Mouse (Mus musculus) hindbrain, embryonic 12.5 days (tissue): Measurements from ENCODE around the gene Ebf3. TPM values are rescaled to one million over a fixed set of nuclear protein-coding genes. Genes with fewer than 3 reads are reported as not detected.

ENCODE experiments used
- ATAC-seq: fragments of 200-750 bp; cut with Nextera tagmentation; 2 replicates; pipeline ENCODE4 v1.8.0; 2017; ENCODE audit warnings: moderate TSS enrichment; ENCODE audit not compliant: low FRiP score
- H3K27ac ChIP-seq: fragments of 300-500 bp; sonication (generic); 2 replicates; pipeline ENCODE4 v1.5.1; 2016; ENCODE audit warnings: mild to moderate bottlenecking
- H3K27me3 ChIP-seq: fragments of 300-500 bp; sonication (generic); 2 replicates; pipeline ENCODE4 v1.6.1; 2016; ENCODE audit warnings: mild to moderate bottlenecking
- H3K36me3 ChIP-seq: fragments of 300-500 bp; sonication (generic); 2 replicates; pipeline ENCODE4 v1.6.1; 2016; ENCODE audit warnings: mild to moderate bottlenecking
- H3K4me1 ChIP-seq: fragments of 300-500 bp; sonication (generic); 2 replicates; pipeline ENCODE4 v1.6.1; 2016
- H3K4me2 ChIP-seq: fragments of 300-500 bp; sonication (generic); replicated peaks from 2 replicates; pipeline ENCODE4 v1.6.1; 2016; ENCODE audit warnings: mild to moderate bottlenecking
- H3K4me3 ChIP-seq: fragments of 300-500 bp; sonication (generic); 2 replicates; pipeline ENCODE4 v1.5.1; 2016; ENCODE audit warnings: mild to moderate bottlenecking
- H3K9ac ChIP-seq: fragments of 300-500 bp; sonication (generic); 2 replicates; pipeline ENCODE4 v1.6.1; 2016; ENCODE audit warnings: mild to moderate bottlenecking, moderate library complexity
- H3K9me3 ChIP-seq: fragments of 300-500 bp; sonication (generic); replicated peaks from 2 replicates; pipeline ENCODE4 v1.6.1; 2016; ENCODE audit warnings: mild to moderate bottlenecking
- WGBS: fragments of 180-500 bp; shearing (Covaris S2); methylation state at CpG from one replicate; pipeline ENCODE4 v1.1.7; 2016; 5-methylcytosine and 5-hydroxymethylcytosine counted together
- polyA plus RNA-seq: library from polyadenylated mRNA; unstranded; fragments of >200 nt; fragmentation: Nextera tagmentation; extraction: Ambion mirVana; gene quantifications from 2 replicates; pipeline ENCODE4 v1.2.1, GENCODE M21; 2016

The Ebf3 gene
- polyA plus RNA-seq, 1 experiment from 2014 or later = 23.0 TPM

GRCm38 (mm10) chr7:137266575-137266974 is 47.7 kb downstream of the Ebf3 start:
- 8% methylated on average over 17 of the region's 17 CpGs for WGBS
- Histone ChIP-seq H3K27ac (peak overlapping the region; percentile 24; the same call in 1 of the 2 replicates), H3K4me1 (peaks cover 80% of the 10 kb centered on the region), H3K4me2 (peak overlapping the region; percentile 33; the same call in 1 of the 2 replicates), H3K36me3 (no peaks in the 10 kb centered on the region), H3K4me3 (no peak overlapping the region), H3K9me3 (no peaks in the 10 kb centered on the region), H3K9ac (peak overlapping the region; percentile 41; the same call in 1 of the 2 replicates), H3K27me3 (no peaks in the 10 kb centered on the region)
- ATAC-seq = peak; percentile 47

GRCm38 (mm10) chr7:137262330-137262729 is 51.9 kb downstream of the Ebf3 start:
- no peaks in the 10 kb centered on the region for H3K27me3 ChIP-seq

GRCm38 (mm10) chr7:137246213-137246872 is 67.9 kb downstream of the Ebf3 start:
- ATAC-seq = no peak
- Histone ChIP-seq H3K27ac (peak overlapping the region; percentile 55; the same call in 1 of the 2 replicates), H3K36me3 (no peaks in the 10 kb centered on the region), H3K9ac (no peak overlapping the region), H3K27me3 (no peaks in the 10 kb centered on the region), H3K4me1 (peaks cover 89% of the 10 kb centered on the region), H3K9me3 (no peaks in the 10 kb centered on the region), H3K4me2 (no peak overlapping the region), H3K4me3 (no peak overlapping the region)
- WGBS = 38% methylated on average over 11 of the region's 11 CpGs

More at GRCm38 (mm10) chr7:137262330-137262729, 51.9 kb downstream of the Ebf3 start:
- Histone ChIP-seq H3K4me1 (peaks cover 82% of the 10 kb centered on the region), H3K27ac (no peak overlapping the region), H3K9me3 (no peaks in the 10 kb centered on the region), H3K4me2 (no peak overlapping the region), H3K4me3 (no peak overlapping the region), H3K9ac (no peak overlapping the region), H3K36me3 (no peaks in the 10 kb centered on the region)
- 79% methylated on average over 8 of the region's 8 CpGs for WGBS
- ATAC-seq = no peak

DNA sequence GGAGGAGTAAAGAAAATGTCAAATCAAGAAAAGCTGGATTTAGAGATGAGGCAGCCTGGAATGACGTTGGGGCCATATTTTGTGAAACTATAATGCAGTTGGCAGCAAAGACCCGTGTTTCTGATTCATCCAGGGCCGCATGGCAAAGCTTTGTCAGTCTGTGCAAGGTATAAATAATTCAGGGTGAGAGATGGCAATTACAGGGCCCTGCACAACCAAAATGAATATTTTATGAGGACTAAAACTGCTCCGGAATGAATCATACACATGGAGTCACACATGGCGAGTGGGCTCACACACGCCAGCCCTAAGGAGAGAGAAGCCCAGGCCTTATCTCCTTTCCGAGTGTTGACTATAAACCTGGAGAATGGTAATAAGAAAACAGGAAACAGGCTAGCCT is 69.4 kb downstream of the Ebf3 start:
- Histone ChIP-seq H3K4me2 (no peak overlapping the region), H3K27ac (peak overlapping the region; percentile 76), H3K4me3 (no peak overlapping the region), H3K4me1 (peaks cover 91% of the 10 kb centered on the region), H3K27me3 (no peaks in the 10 kb centered on the region), H3K36me3 (no peaks in the 10 kb centered on the region), H3K9ac (no peak overlapping the region), H3K9me3 (no peaks in the 10 kb centered on the region)
- no peak for ATAC-seq
- WGBS = 57% methylated on average over 7 of the region's 7 CpGs

GRCm38 (mm10) chr7:137240481-137240880 is 73.8 kb downstream of the Ebf3 start:
- Histone ChIP-seq H3K27ac (peak overlapping the region; percentile 52; the same call in 1 of the 2 replicates), H3K27me3 (no peaks in the 10 kb centered on the region)

DNA sequence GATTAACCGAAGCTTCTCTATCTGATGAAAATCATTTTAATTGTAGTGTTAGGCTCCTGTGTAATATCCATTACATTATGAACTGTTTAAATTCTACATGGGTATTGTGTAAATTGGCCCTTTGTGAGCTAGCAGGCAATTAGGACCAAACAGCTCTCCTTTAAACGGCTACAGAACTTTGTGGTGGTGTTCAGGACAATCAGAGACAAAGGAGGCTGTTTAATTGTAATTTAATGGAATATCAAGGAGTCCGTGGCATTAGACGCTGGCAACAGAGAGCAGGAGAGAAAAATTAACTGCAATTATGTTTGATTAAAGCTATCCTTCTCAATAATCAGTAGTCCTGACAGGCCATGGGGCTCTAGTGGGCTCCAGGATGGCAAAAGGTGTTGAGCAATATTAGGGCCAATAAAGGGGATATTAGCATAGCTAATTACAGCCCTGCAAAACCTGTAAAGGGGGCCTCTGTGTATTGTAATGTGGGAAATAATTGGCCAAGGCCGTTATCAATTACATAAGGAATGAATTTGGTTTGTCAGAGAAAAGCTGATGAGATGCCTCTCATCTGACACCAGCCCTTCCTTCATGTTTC is 74.6 kb downstream of the Ebf3 start:
- Histone ChIP-seq H3K27me3 (no peaks in the 10 kb centered on the region), H3K4me1 (peaks cover 70% of the 10 kb centered on the region), H3K27ac (peak overlapping the region; percentile 40; the same call in 1 of the 2 replicates), H3K4me3 (no peak overlapping the region), H3K9me3 (no peaks in the 10 kb centered on the region), H3K4me2 (no peak overlapping the region), H3K36me3 (peaks cover 14% of the 10 kb centered on the region), H3K9ac (no peak overlapping the region)
- no peak for ATAC-seq
- WGBS = 44% methylated on average over 5 of the region's 5 CpGs

More at GRCm38 (mm10) chr7:137240481-137240880, 73.8 kb downstream of the Ebf3 start:
- Histone ChIP-seq H3K9ac (no peak overlapping the region), H3K4me2 (no peak overlapping the region), H3K9me3 (no peaks in the 10 kb centered on the region), H3K36me3 (peaks cover 6% of the 10 kb centered on the region), H3K4me1 (peaks cover 78% of the 10 kb centered on the region), H3K4me3 (no peak overlapping the region)
- WGBS = 92% methylated on average over 8 of the region's 8 CpGs
- ATAC-seq = no peak

DNA sequence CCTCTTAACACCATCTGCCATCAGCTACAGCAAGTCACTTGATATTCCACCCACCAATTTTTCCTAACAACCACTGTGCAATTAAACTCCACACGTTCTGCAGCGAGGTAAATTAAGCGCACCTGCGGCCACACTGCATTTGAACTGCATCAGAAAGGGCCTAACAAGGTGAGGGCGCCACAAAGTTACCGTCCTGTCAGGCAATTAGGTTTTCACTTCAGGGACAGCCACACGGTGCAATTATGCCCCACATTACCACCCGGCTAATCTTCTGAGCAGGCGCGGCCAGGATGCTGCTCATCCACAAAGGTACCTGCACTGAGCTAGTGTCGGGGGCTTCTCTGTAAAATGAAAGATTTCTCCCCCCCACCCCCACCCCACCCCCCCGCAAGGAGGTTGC is 76.8 kb downstream of the Ebf3 start:
- Histone ChIP-seq H3K4me2 (no peak overlapping the region), H3K9ac (no peak overlapping the region), H3K4me3 (no peak overlapping the region), H3K36me3 (peaks cover 21% of the 10 kb centered on the region), H3K4me1 (peaks cover 51% of the 10 kb centered on the region), H3K9me3 (no peaks in the 10 kb centered on the region), H3K27me3 (no peaks in the 10 kb centered on the region), H3K27ac (peak overlapping the region; percentile 79; the same call in 1 of the 2 replicates)
- no peak for ATAC-seq
- 71% methylated on average over 12 of the region's 12 CpGs for WGBS

GRCm38 (mm10) chr7:137223823-137224222 is 90.4 kb downstream of the Ebf3 start:
- no peak overlapping the region for H3K27ac ChIP-seq
- no peak overlapping the region for H3K4me3 ChIP-seq
- no peak overlapping the region for H3K9ac ChIP-seq
- peaks cover 17% of the 10 kb centered on the region for H3K36me3 ChIP-seq
- ATAC-seq = no peak
- H3K4me1 ChIP-seq = peaks cover 68% of the 10 kb centered on the region
- H3K4me2 ChIP-seq = no peak overlapping the region
- H3K27me3 ChIP-seq = no peaks in the 10 kb centered on the region
- H3K9me3 ChIP-seq = no peaks in the 10 kb centered on the region
- WGBS = 95% methylated on average over 3 of the region's 3 CpGs

- no peak overlapping the region for H3K4me2 ChIP-seq
- H3K27ac ChIP-seq = no peak overlapping the region
- no peak overlapping the region for H3K9ac ChIP-seq
- peaks cover 17% of the 10 kb centered on the region for H3K36me3 ChIP-seq
- H3K9me3 ChIP-seq = no peaks in the 10 kb centered on the region
- peaks cover 60% of the 10 kb centered on the region for H3K4me1 ChIP-seq
- WGBS = 94% methylated on average over 6 of the region's 6 CpGs
- no peak for ATAC-seq
- no peak overlapping the region for H3K4me3 ChIP-seq
- H3K27me3 ChIP-seq = no peaks in the 10 kb centered on the region
Observed at GRCm38 (mm10) chr7:137222831-137223505, 91.3 kb downstream of the Ebf3 start.

GRCm38 (mm10) chr7:137221599-137221998 is 92.6 kb downstream of the Ebf3 start:
- H3K27me3 ChIP-seq = no peaks in the 10 kb centered on the region
- peaks cover 22% of the 10 kb centered on the region for H3K36me3 ChIP-seq
- H3K4me3 ChIP-seq = no peak overlapping the region
- 0 out of 2 replicates have a peak overlapping the region, but pooled peaks have one; percentile 35 for H3K9ac ChIP-seq
- WGBS = 25% methylated on average over 6 of the region's 6 CpGs
- H3K27ac ChIP-seq = peak overlapping the region; percentile 72
- H3K4me1 ChIP-seq = peaks cover 46% of the 10 kb centered on the region
- no peaks in the 10 kb centered on the region for H3K9me3 ChIP-seq
- no peak overlapping the region for H3K4me2 ChIP-seq
- peak; percentile 51; the same call in 1 of the 2 replicates for ATAC-seq

- Histone ChIP-seq H3K4me2 (no peak overlapping the region), H3K9ac (no peak overlapping the region), H3K27me3 (no peaks in the 10 kb centered on the region), H3K36me3 (peaks cover 25% of the 10 kb centered on the region), H3K27ac (no peak overlapping the region), H3K9me3 (no peaks in the 10 kb centered on the region), H3K4me3 (no peak overlapping the region), H3K4me1 (peaks cover 36% of the 10 kb centered on the region)
- ATAC-seq = no peak
- WGBS = 88% methylated on average over 4 of the region's 4 CpGs
Observed at GRCm38 (mm10) chr7:137220436-137220835, 93.8 kb downstream of the Ebf3 start.

DNA sequence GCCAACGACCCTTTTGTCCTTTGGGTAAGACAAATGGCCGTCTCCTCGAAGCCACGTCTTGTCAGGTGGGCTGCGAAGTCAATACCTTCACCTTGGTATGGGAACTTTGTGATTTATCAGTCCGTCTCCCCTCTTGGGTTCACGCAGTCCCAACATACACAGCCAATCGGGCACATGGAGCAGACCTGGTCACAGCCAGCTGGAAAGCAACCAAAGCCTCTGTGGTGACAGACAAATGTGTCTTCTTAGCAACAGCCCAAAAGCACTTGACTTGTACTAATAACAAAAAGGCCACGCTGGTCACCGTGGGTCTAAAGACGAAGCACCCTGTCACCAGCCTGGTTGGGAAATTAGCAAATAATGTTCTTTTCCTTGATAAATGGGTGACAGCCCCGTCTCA is 95.5 kb downstream of the Ebf3 start:
- Histone ChIP-seq H3K27me3 (no peaks in the 10 kb centered on the region), H3K4me2 (no peak overlapping the region), H3K27ac (no peak overlapping the region), H3K9me3 (no peaks in the 10 kb centered on the region), H3K36me3 (peaks cover 8% of the 10 kb centered on the region; the same call in 1 of the 2 replicates), H3K9ac (no peak overlapping the region), H3K4me1 (peaks cover 23% of the 10 kb centered on the region), H3K4me3 (no peak overlapping the region)
- ATAC-seq = no peak
- 84% methylated on average over 12 of the region's 12 CpGs for WGBS
